Mouse (Mus musculus) B cell, adult 2 months (primary cell): Measurements from ENCODE around the gene Rnpepl1.
A peak's percentile ranks its signal among the peaks of the same experiment; 100 is the strongest.

Source experiments
- DNase-seq, 2 experiments: peaks; one replicate each; pipeline ENCODE4 v3.0.0; 2022

Rnpepl1 gene

GRCm38 (mm10) chr1:92910239-92910885, at the start of gene Rnpepl1:
Gene Rnpepl1 (plus strand): TSS chr1:92910783.
- peak; percentile 73 to 76 for DNase-seq

- no peak for DNase-seq
Measured at GRCm38 (mm10) chr1:92861503-92861902, 49.1 kb upstream of the Rnpepl1 start.

GRCm38 (mm10) chr1:92863268-92863667, 47.3 kb upstream of the Rnpepl1 start:
- DNase-seq, result no peak

GRCm38 (mm10) chr1:92866170-92866569, 44.4 kb upstream of the Rnpepl1 start:
- DNase-seq, result no peak

- DNase-seq, result no peak
Measured at GRCm38 (mm10) chr1:92869985-92870384, 40.6 kb upstream of the Rnpepl1 start.

GRCm38 (mm10) chr1:92872666-92873065, 37.9 kb upstream of the Rnpepl1 start:
- DNase-seq, result no peak

GRCm38 (mm10) chr1:92874011-92874410, 36.6 kb upstream of the Rnpepl1 start:
- no peak for DNase-seq

- no peak for DNase-seq
Measured at GRCm38 (mm10) chr1:92875360-92876111, 35.0 kb upstream of the Rnpepl1 start.

GRCm38 (mm10) chr1:92877431-92877978, 33.1 kb upstream of the Rnpepl1 start:
- no peak for DNase-seq

- DNase-seq, result no peak
Measured at GRCm38 (mm10) chr1:92878066-92878741, 32.4 kb upstream of the Rnpepl1 start.

- DNase-seq, result no peak
Measured at GRCm38 (mm10) chr1:92879266-92879665, 31.3 kb upstream of the Rnpepl1 start.

GRCm38 (mm10) chr1:92880101-92880500, 30.5 kb upstream of the Rnpepl1 start:
- DNase-seq, result no peak

GRCm38 (mm10) chr1:92881982-92882381, 28.6 kb upstream of the Rnpepl1 start:
- DNase-seq, result no peak

- no peak for DNase-seq
Measured at GRCm38 (mm10) chr1:92888901-92889655, 21.5 kb upstream of the Rnpepl1 start.

- no peak for DNase-seq
Measured at GRCm38 (mm10) chr1:92892791-92893190, 17.8 kb upstream of the Rnpepl1 start.

- DNase-seq, result no peak
Measured at GRCm38 (mm10) chr1:92893896-92894295, 16.7 kb upstream of the Rnpepl1 start.

GRCm38 (mm10) chr1:92895089-92895488, 15.5 kb upstream of the Rnpepl1 start:
- DNase-seq, result peak; percentile 74

GRCm38 (mm10) chr1:92902786-92903185, 7.8 kb upstream of the Rnpepl1 start, which contains the start of gene Ankmy1:
Gene Ankmy1 (minus strand): TSS chr1:92902906.
- DNase-seq, result peak; percentile 25

- DNase-seq, result no peak
Measured at GRCm38 (mm10) chr1:92903627-92904026, 7.0 kb upstream of the Rnpepl1 start.

- DNase-seq, result no peak
Measured at GRCm38 (mm10) chr1:92905703-92906310, 4.8 kb upstream of the Rnpepl1 start.

GRCm38 (mm10) chr1:92906779-92907631, 3.6 kb upstream of the Rnpepl1 start, which contains the start of gene Dusp28:
Gene Dusp28 (plus strand): TSS chr1:92906981.
- peak; percentile 85 for DNase-seq
